Comparison of ENCODE assay signal across 8 mouse cellular contexts in the genomic region with DNA sequence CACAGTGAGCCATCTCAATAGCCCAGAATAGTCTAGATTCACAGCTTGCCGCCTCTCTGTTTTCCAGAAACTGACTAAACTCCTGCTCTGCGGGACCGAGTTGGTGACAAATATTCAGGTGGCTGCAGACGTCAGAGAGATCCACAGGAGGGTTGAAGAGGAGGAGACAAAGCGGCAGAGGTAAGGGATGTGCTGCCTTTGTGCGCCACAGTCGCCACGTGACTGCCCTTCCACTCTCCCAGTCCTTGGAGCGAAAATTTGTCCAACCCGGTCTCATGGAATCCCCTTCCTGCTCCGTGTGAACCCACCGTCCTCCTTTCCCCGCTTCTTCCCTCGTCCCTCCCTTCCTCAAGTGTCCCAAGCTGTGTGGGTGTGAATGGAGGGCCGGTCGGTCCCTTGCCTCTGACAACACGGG.
DNase-seq lines count a peak whose midpoint lies in the region; ATAC-seq and TF ChIP-seq lines count a peak whose summit lies in the region.

No protein-coding gene starts in this region.

- TF ChIP-seq POLR2A in heart, adult 2 months (IDR thresholded peaks at IDR 0.05; ENCODE audit: insufficient read depth, low read depth, low read length) = no peak

- no peak for TF ChIP-seq EP300 in heart, adult 2 months (IDR thresholded peaks at IDR 0.05; ENCODE audit: insufficient read depth, low read depth, low read length)

- H3K27ac ChIP-seq in heart, embryonic 14.5 days (replicated peaks in 1 of 2; ENCODE audit: control insufficient read depth in 1 of 2, insufficient read depth in 1 of 2, low read depth in 2 of 2, low read length in 2 of 2) = no peak overlapping the region
- no peak overlapping the region for H3K27ac ChIP-seq in heart, adult 2 months
- H3K27ac ChIP-seq in forebrain, embryonic 13.5 days = no peak overlapping the region
- no peak overlapping the region for H3K27ac ChIP-seq in limb, embryonic 15.5 days

- DNase-seq in heart, adult 2 months = no peak
- DNase-seq in ZHBTc4 (ENCODE audit: low read depth, low spot score) = peak; percentile 52
- DNase-seq in urinary bladder, postnatal 4 days (ENCODE audit: low spot score in 2 of 2) = no peak
- DNase-seq in urinary bladder, adult 18-20 months (ENCODE audit: low spot score in 2 of 2) = no peak
- DNase-seq in ovary, adult 18-20 months (ENCODE audit: low spot score) = no peak

- 7% methylated on average over 16 of the region's 17 CpGs for WGBS in heart, embryonic 14.5 days
- WGBS in heart, adult 2 months = 11% methylated on average over 17 of the region's 17 CpGs
- WGBS in forebrain, embryonic 13.5 days = 7% methylated on average over 17 of the region's 17 CpGs
- 12% methylated on average over 17 of the region's 17 CpGs for WGBS in limb, embryonic 15.5 days

- peak overlapping the region; percentile 67 for H3K4me2 ChIP-seq in heart, embryonic 14.5 days (ENCODE audit: low read length)
- H3K4me2 ChIP-seq in forebrain, embryonic 13.5 days = peak overlapping the region; percentile 56
- peak overlapping the region; percentile 42 for H3K4me2 ChIP-seq in limb, embryonic 15.5 days

- no peak for TF ChIP-seq CTCF in heart, adult 2 months (IDR thresholded peaks at IDR 0.05)

- peak overlapping the region; percentile 34; the same call in 1 of the 2 replicates for H3K9ac ChIP-seq in heart, embryonic 14.5 days (ENCODE audit: low read length)
- no peak overlapping the region for H3K9ac ChIP-seq in heart, adult 2 months (ENCODE audit: low read depth, low read length)
- H3K9ac ChIP-seq in forebrain, embryonic 13.5 days = peak overlapping the region; percentile 18
- H3K9ac ChIP-seq in limb, embryonic 15.5 days = no peak overlapping the region

- H3K36me3 ChIP-seq in heart, embryonic 14.5 days (ENCODE audit: control insufficient read depth, insufficient read depth, low read length) = no peaks in the 10 kb centered on the region
- no peaks in the 10 kb centered on the region for H3K36me3 ChIP-seq in heart, adult 2 months (ENCODE audit: control insufficient read depth, insufficient read depth, low read length)
- H3K36me3 ChIP-seq in forebrain, embryonic 13.5 days (ENCODE audit: poor library complexity, severe bottlenecking) = no peaks in the 10 kb centered on the region
- H3K36me3 ChIP-seq in limb, embryonic 15.5 days = no peaks in the 10 kb centered on the region

- H3K27me3 ChIP-seq in heart, embryonic 14.5 days (ENCODE audit: control insufficient read depth, insufficient read depth, low read length) = peaks cover 10% of the 10 kb centered on the region; the same call in 1 of the 2 replicates
- H3K27me3 ChIP-seq in heart, adult 2 months (ENCODE audit: control insufficient read depth, insufficient read depth, low read length) = no peaks in the 10 kb centered on the region
- 0 out of 2 replicates have a peak, but pooled peaks cover 9% of the 10 kb centered on the region for H3K27me3 ChIP-seq in forebrain, embryonic 13.5 days
- H3K27me3 ChIP-seq in limb, embryonic 15.5 days = peaks cover 14% of the 10 kb centered on the region; the same call in 1 of the 2 replicates

- peaks cover 4 to 6% of the 10 kb centered on the region in 2 experiments; a peak in 3 of 4 replicates for H3K4me1 ChIP-seq in heart, embryonic 14.5 days (ENCODE audit: control insufficient read depth in 2 of 2, insufficient read depth in 2 of 2, low read length in 2 of 2)
- H3K4me1 ChIP-seq in heart, adult 2 months (ENCODE audit: control insufficient read depth, insufficient read depth, low read length) = no peaks in the 10 kb centered on the region
- H3K4me1 ChIP-seq in forebrain, embryonic 13.5 days = peaks cover 8% of the 10 kb centered on the region
- H3K4me1 ChIP-seq in limb, embryonic 15.5 days = peaks cover 10% of the 10 kb centered on the region

- no peak for ATAC-seq in heart, embryonic 14.5 days (ENCODE audit: insufficient number of reproducible peaks, insufficient read depth, low FRiP score, low read depth)
- ATAC-seq in forebrain, embryonic 13.5 days = no peak
- no peak for ATAC-seq in limb, embryonic 15.5 days (ENCODE audit: insufficient number of reproducible peaks, low FRiP score, low TSS enrichment, low read depth)

- H3K4me3 ChIP-seq in heart, embryonic 14.5 days (ENCODE audit: control insufficient read depth in 1 of 2, insufficient read depth in 1 of 2, low read depth in 1 of 2, low read length in 2 of 2) = peak overlapping the region; percentile 19 to 24
- no peak overlapping the region for H3K4me3 ChIP-seq in heart, adult 2 months
- H3K4me3 ChIP-seq in forebrain, embryonic 13.5 days = peak overlapping the region; percentile 15; the same call in 1 of the 2 replicates
- H3K4me3 ChIP-seq in limb, embryonic 15.5 days = peak overlapping the region; percentile 18

- H3K9me3 ChIP-seq in heart, embryonic 14.5 days (ENCODE audit: control insufficient read depth, low read length) = no peaks in the 10 kb centered on the region
- H3K9me3 ChIP-seq in forebrain, embryonic 13.5 days (replicated peaks) = no peaks in the 10 kb centered on the region
- H3K9me3 ChIP-seq in limb, embryonic 15.5 days = no peaks in the 10 kb centered on the region

- intact Hi-C loops in heart, adult 2 months (cut with DNase I) = no loop called here

- H3K79me2 ChIP-seq in heart, adult 2 months (replicated peaks; ENCODE audit: control insufficient read depth, insufficient read depth, low read length) = no peaks in the 10 kb centered on the region

Comparison
In these comparisons a context has a peak if more than half of its experiments do, and no peak if none do; other contexts are left out.
1. H3K9ac ChIP-seq: peak in heart, embryonic 14.5 days (single experiment) and forebrain, embryonic 13.5 days (single experiment); none in heart, adult 2 months (single experiment) and limb, embryonic 15.5 days (single experiment).
2. Peak in every context shown above with its lines, with median percentiles within 50 percentile points of each other: H3K4me2 ChIP-seq.